Mouse (Mus musculus) bone marrow, adult 2 months (tissue): Measurements from ENCODE around the gene 4933405L10Rik.

Experiments used
- CTCF ChIP-seq: fragments of 200-500 bp; IDR thresholded peaks from 2 replicates; pipeline ENCODE4 v1.5.1; 2011; ENCODE audit warnings: low read length, control low read depth; ENCODE audit not compliant: control insufficient read depth, insufficient read depth
- POLR2A ChIP-seq: fragments of 200-500 bp; IDR thresholded peaks from 2 replicates; pipeline ENCODE4 v1.6.1; 2011; ENCODE audit warnings: low read depth, mild to moderate bottlenecking, control low read depth, low read length, borderline replicate concordance; ENCODE audit not compliant: control insufficient read depth

DNA sequence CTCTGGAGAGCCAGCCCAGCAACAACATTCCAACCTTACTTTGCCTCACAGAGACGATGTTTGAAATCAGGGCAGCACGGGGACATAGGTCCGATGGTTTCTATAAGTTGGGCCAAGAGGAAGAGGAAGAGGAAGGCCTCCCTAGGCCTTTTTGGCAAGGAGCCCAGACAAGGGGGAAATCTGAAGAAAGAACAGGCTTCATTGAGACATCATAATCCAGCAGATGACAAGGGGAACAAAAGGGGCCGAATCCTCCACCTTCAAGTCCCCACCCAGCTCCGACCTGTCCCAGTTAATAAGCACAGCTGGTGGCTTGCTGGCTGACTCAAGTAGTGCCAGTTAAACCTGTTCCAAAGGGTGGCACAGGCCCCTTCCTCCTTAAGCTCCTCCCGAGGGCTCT, 7.6 kb downstream of the 4933405L10Rik start:
- TF ChIP-seq CTCF (no peak), POLR2A (no peak)
